Mouse (Mus musculus): ENCODE data around the gene Sipa1l2. TPM values are rescaled to one million over a fixed set of nuclear protein-coding genes. Genes with fewer than 3 reads are reported as not detected.

The Sipa1l2 gene
- polyA plus RNA-seq, 1 experiment = 6.5 TPM

GRCm38 (mm10) chr8:125567569-125567968, 2.0 kb downstream of the Sipa1l2 start:
- Histone ChIP-seq H3K79me3 (ENCODE audit: low read depth) (peaks cover 2% of the 10 kb centered on the region), H3K4me3 (ENCODE audit: insufficient read depth, poor library complexity, severe bottlenecking) (no peak overlapping the region)

GRCm38 (mm10) chr8:125562878-125563277, 6.7 kb downstream of the Sipa1l2 start:
- Histone ChIP-seq H3K36me3 (ENCODE audit: control insufficient read depth, insufficient read depth) (no peaks in the 10 kb centered on the region), H3K4me3 (ENCODE audit: insufficient read depth, poor library complexity, severe bottlenecking) (no peak overlapping the region), H3ac (ENCODE audit: control insufficient read depth, insufficient read length, low read depth) (no peak overlapping the region), H3K79me2 (ENCODE audit: control insufficient read depth, insufficient read depth) (peaks cover 17% of the 10 kb centered on the region), H3K27me3 (ENCODE audit: control insufficient read depth, insufficient read depth, insufficient read length) (no peaks in the 10 kb centered on the region), H3K79me3 (ENCODE audit: low read depth) (peaks cover 2% of the 10 kb centered on the region)
- TF ChIP-seq MAX (IDR thresholded peaks at IDR 0.05) (no peak), CEBPB (IDR thresholded peaks at IDR 0.05; ENCODE audit: low read depth) (no peak), FOSL1 (IDR thresholded peaks at IDR 0.05; ENCODE audit: insufficient read depth, low read length, poor library complexity, severe bottlenecking) (no peak)

More at GRCm38 (mm10) chr8:125567569-125567968, 2.0 kb downstream of the Sipa1l2 start:
- H3ac ChIP-seq (ENCODE audit: control insufficient read depth, insufficient read length, low read depth) = no peak overlapping the region
- H3K79me2 ChIP-seq (ENCODE audit: control insufficient read depth, insufficient read depth) = peaks cover 5% of the 10 kb centered on the region
- no peaks in the 10 kb centered on the region for H3K27me3 ChIP-seq (ENCODE audit: control insufficient read depth, insufficient read depth, insufficient read length)
- no peak for TF ChIP-seq CEBPB (IDR thresholded peaks at IDR 0.05; ENCODE audit: low read depth)
- no peaks in the 10 kb centered on the region for H3K36me3 ChIP-seq (ENCODE audit: control insufficient read depth, insufficient read depth)

GRCm38 (mm10) chr8:125560825-125561490, 8.7 kb downstream of the Sipa1l2 start:
- peaks cover 12% of the 10 kb centered on the region for H3K79me2 ChIP-seq (ENCODE audit: control insufficient read depth, insufficient read depth)
- H3ac ChIP-seq (ENCODE audit: control insufficient read depth, insufficient read length, low read depth) = no peak overlapping the region
- H3K79me3 ChIP-seq (ENCODE audit: low read depth) = peaks cover 2% of the 10 kb centered on the region
- no peaks in the 10 kb centered on the region for H3K36me3 ChIP-seq (ENCODE audit: control insufficient read depth, insufficient read depth)
- H3K4me3 ChIP-seq (ENCODE audit: insufficient read depth, poor library complexity, severe bottlenecking) = no peak overlapping the region
- H3K27me3 ChIP-seq (ENCODE audit: control insufficient read depth, insufficient read depth, insufficient read length) = no peaks in the 10 kb centered on the region
- TF ChIP-seq FOSL1 (IDR thresholded peaks at IDR 0.05; ENCODE audit: insufficient read depth, low read length, poor library complexity, severe bottlenecking) (peak; percentile 6), MYOG (IDR thresholded peaks at IDR 0.05; ENCODE audit: control insufficient read depth, extremely low read depth, insufficient read length) (no peak), MAX (IDR thresholded peaks at IDR 0.05) (no peak), CEBPB (IDR thresholded peaks at IDR 0.05; ENCODE audit: low read depth) (no peak)

- no peaks in the 10 kb centered on the region for H3K27me3 ChIP-seq (ENCODE audit: control insufficient read depth, insufficient read depth, insufficient read length)
Measured at GRCm38 (mm10) chr8:125559066-125559653, 10.4 kb downstream of the Sipa1l2 start.

GRCm38 (mm10) chr8:125558109-125559065, 11.2 kb downstream of the Sipa1l2 start:
- H3ac ChIP-seq (ENCODE audit: control insufficient read depth, insufficient read length, low read depth) = no peak overlapping the region
- peak; percentile 34 for TF ChIP-seq CEBPB (IDR thresholded peaks at IDR 0.05; ENCODE audit: low read depth)
- no peak for TF ChIP-seq USF1 (IDR thresholded peaks at IDR 0.05; ENCODE audit: low read depth)
- no peaks in the 10 kb centered on the region for H3K36me3 ChIP-seq (ENCODE audit: control insufficient read depth, insufficient read depth)
- peaks cover 2% of the 10 kb centered on the region for H3K79me3 ChIP-seq (ENCODE audit: low read depth)
- no peaks in the 10 kb centered on the region for H3K27me3 ChIP-seq (ENCODE audit: control insufficient read depth, insufficient read depth, insufficient read length)
- H3K4me3 ChIP-seq (ENCODE audit: insufficient read depth, poor library complexity, severe bottlenecking) = no peak overlapping the region
- H3K79me2 ChIP-seq (ENCODE audit: control insufficient read depth, insufficient read depth) = peaks cover 12% of the 10 kb centered on the region

More at GRCm38 (mm10) chr8:125559066-125559653, 10.4 kb downstream of the Sipa1l2 start:
- Histone ChIP-seq H3K36me3 (ENCODE audit: control insufficient read depth, insufficient read depth) (no peaks in the 10 kb centered on the region), H3K79me3 (ENCODE audit: low read depth) (peaks cover 2% of the 10 kb centered on the region), H3K4me3 (ENCODE audit: insufficient read depth, poor library complexity, severe bottlenecking) (no peak overlapping the region), H3K79me2 (ENCODE audit: control insufficient read depth, insufficient read depth) (peaks cover 12% of the 10 kb centered on the region), H3ac (ENCODE audit: control insufficient read depth, insufficient read length, low read depth) (no peak overlapping the region)
- TF ChIP-seq CTCF (IDR thresholded peaks at IDR 0.05; ENCODE audit: control insufficient read depth, insufficient read depth, insufficient read length) (no peak), CEBPB (IDR thresholded peaks at IDR 0.05; ENCODE audit: low read depth) (no peak), MYOG (IDR thresholded peaks at IDR 0.05; ENCODE audit: control insufficient read depth, extremely low read depth, insufficient read length) (no peak), USF1 (IDR thresholded peaks at IDR 0.05; ENCODE audit: low read depth) (no peak), FOSL1 (IDR thresholded peaks at IDR 0.05; ENCODE audit: insufficient read depth, low read length, poor library complexity, severe bottlenecking) (no peak), MYOD1 (IDR thresholded peaks at IDR 0.05; ENCODE audit: control insufficient read depth, insufficient read length, low read depth) (no peak), MAX (IDR thresholded peaks at IDR 0.05) (no peak)
